Mouse (Mus musculus): Measurements from ENCODE around the gene Crct1.

DNA sequence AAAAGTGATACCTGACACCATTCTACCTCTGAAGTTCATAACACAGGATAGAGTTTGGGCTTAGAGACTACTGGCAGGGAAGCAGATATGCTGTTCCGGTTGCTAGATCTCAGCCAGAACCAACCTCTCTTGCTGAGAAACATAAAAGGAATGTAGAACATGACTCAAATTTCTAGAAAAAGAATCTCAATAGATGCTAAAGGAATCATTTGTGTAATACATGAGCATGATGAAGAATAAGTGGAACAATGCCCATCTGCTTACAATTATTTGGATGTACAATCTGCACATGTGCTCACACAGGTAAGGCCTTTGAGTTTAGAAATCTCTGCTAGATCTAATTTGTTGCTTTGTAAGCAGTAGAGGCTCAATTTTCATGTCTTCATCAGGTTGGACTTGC is 5.7 kb upstream of the Crct1 start:
- no peak for TF ChIP-seq CTCF (IDR thresholded peaks at IDR 0.05; ENCODE audit: low read depth)
- no peak for TF ChIP-seq EP300 (IDR thresholded peaks at IDR 0.05; ENCODE audit: low read depth)
